Mouse (Mus musculus): ENCODE data around the gene Pelo.

Gene Pelo

GRCm38 (mm10) chr13:115090069-115090976 lies at the start of gene Pelo:
Gene Pelo (minus strand): TSS chr13:115090186.
- peak; percentile 97 for DNase-seq

- DNase-seq = no peak
Observed at GRCm38 (mm10) chr13:115138513-115138912, 48.5 kb upstream of the Pelo start.

GRCm38 (mm10) chr13:115136761-115137160 lies 46.8 kb upstream of the Pelo start:
- no peak for DNase-seq

GRCm38 (mm10) chr13:115132435-115132834 lies 42.4 kb upstream of the Pelo start:
- DNase-seq = no peak

- no peak for DNase-seq
Observed at GRCm38 (mm10) chr13:115131381-115131780, 41.4 kb upstream of the Pelo start.

GRCm38 (mm10) chr13:115130035-115130434 lies 40.0 kb upstream of the Pelo start:
- no peak for DNase-seq

GRCm38 (mm10) chr13:115127826-115128225 lies 37.8 kb upstream of the Pelo start:
- DNase-seq = no peak

GRCm38 (mm10) chr13:115126534-115126933 lies 36.5 kb upstream of the Pelo start:
- no peak for DNase-seq

- DNase-seq = no peak
Observed at GRCm38 (mm10) chr13:115125130-115125529, 35.1 kb upstream of the Pelo start.

- DNase-seq = no peak
Observed at GRCm38 (mm10) chr13:115124521-115124920, 34.5 kb upstream of the Pelo start.

- DNase-seq = no peak
Observed at GRCm38 (mm10) chr13:115118756-115119155, 28.8 kb upstream of the Pelo start.

GRCm38 (mm10) chr13:115118195-115118594 lies 28.2 kb upstream of the Pelo start:
- no peak for DNase-seq

GRCm38 (mm10) chr13:115116930-115117621 lies 27.1 kb upstream of the Pelo start:
- no peak for DNase-seq

- DNase-seq = no peak
Observed at GRCm38 (mm10) chr13:115109628-115110027, 19.6 kb upstream of the Pelo start.

- no peak for DNase-seq
Observed at GRCm38 (mm10) chr13:115107436-115107835, 17.4 kb upstream of the Pelo start.

- DNase-seq = no peak
Observed at GRCm38 (mm10) chr13:115106183-115106582, 16.2 kb upstream of the Pelo start.

GRCm38 (mm10) chr13:115102754-115103153 lies 12.8 kb upstream of the Pelo start:
- DNase-seq = no peak

- DNase-seq = peak; percentile 70
Observed at GRCm38 (mm10) chr13:115101355-115102191, 11.6 kb upstream of the Pelo start, which contains the start of the genes Gm49395 and Itga1. Gene Gm49395 (minus strand): TSS chr13:115101921. Gene Itga1 (minus strand): TSS chr13:115101964.

GRCm38 (mm10) chr13:115100381-115101177 lies 10.6 kb upstream of the Pelo start:
- DNase-seq = no peak

GRCm38 (mm10) chr13:115099381-115099780 lies 9.4 kb upstream of the Pelo start:
- no peak for DNase-seq

GRCm38 (mm10) chr13:115098227-115098626 lies 8.2 kb upstream of the Pelo start:
- DNase-seq = no peak

- DNase-seq = no peak
Observed at GRCm38 (mm10) chr13:115096965-115097364, 7.0 kb upstream of the Pelo start.

Data from liver (tissue).